Mouse (Mus musculus): ENCODE data around the gene Fxr2.

Gene Fxr2

GRCm38 (mm10) chr11:69632284-69633089 lies at the start of gene Fxr2:
Gene Fxr2, plus strand, starts transcription at chr11:69632990.
- DNase-seq (ENCODE audit: low spot score in 2 of 2): peak; percentile 100

- no peak for DNase-seq (ENCODE audit: low spot score in 2 of 2)
These were observed 48.8 kb upstream of the Fxr2 start for GRCm38 (mm10) chr11:69584008-69584407.

GRCm38 (mm10) chr11:69584937-69585336 lies 47.9 kb upstream of the Fxr2 start:
- no peak for DNase-seq (ENCODE audit: low spot score in 2 of 2)

- no peak for DNase-seq (ENCODE audit: low spot score in 2 of 2)
These were observed 47.0 kb upstream of the Fxr2 start for GRCm38 (mm10) chr11:69585718-69586325.

GRCm38 (mm10) chr11:69589207-69589834 lies 43.5 kb upstream of the Fxr2 start:
- no peak for DNase-seq (ENCODE audit: low spot score in 2 of 2)

- no peak for DNase-seq (ENCODE audit: low spot score in 2 of 2)
These were observed 42.2 kb upstream of the Fxr2 start for GRCm38 (mm10) chr11:69590622-69591021.

GRCm38 (mm10) chr11:69591424-69591823 lies 41.4 kb upstream of the Fxr2 start:
- no peak for DNase-seq (ENCODE audit: low spot score in 2 of 2)

GRCm38 (mm10) chr11:69591899-69592637 lies 40.7 kb upstream of the Fxr2 start:
- peak; percentile 66 to 76 for DNase-seq (ENCODE audit: low spot score in 2 of 2)

- DNase-seq (ENCODE audit: low spot score in 2 of 2): no peak
These were observed 40.0 kb upstream of the Fxr2 start for GRCm38 (mm10) chr11:69592799-69593198.

GRCm38 (mm10) chr11:69594853-69595252 lies 37.9 kb upstream of the Fxr2 start:
- DNase-seq (ENCODE audit: low spot score in 2 of 2): no peak

- no peak for DNase-seq (ENCODE audit: low spot score in 2 of 2)
These were observed 33.4 kb upstream of the Fxr2 start for GRCm38 (mm10) chr11:69599436-69599835.

GRCm38 (mm10) chr11:69600098-69600497 lies 32.7 kb upstream of the Fxr2 start:
- DNase-seq (ENCODE audit: low spot score in 2 of 2): peak in 1 of 2 experiments; percentile 76

- DNase-seq (ENCODE audit: low spot score in 2 of 2): no peak
These were observed 31.0 kb upstream of the Fxr2 start for GRCm38 (mm10) chr11:69601768-69602167.

GRCm38 (mm10) chr11:69603516-69603915 lies 29.3 kb upstream of the Fxr2 start:
- no peak for DNase-seq (ENCODE audit: low spot score in 2 of 2)

- DNase-seq (ENCODE audit: low spot score in 2 of 2): no peak
These were observed 28.4 kb upstream of the Fxr2 start for GRCm38 (mm10) chr11:69604347-69604746.

GRCm38 (mm10) chr11:69604795-69605664 lies 27.8 kb upstream of the Fxr2 start:
- DNase-seq (ENCODE audit: low spot score in 2 of 2): no peak

- peak; percentile 43 to 74 for DNase-seq (ENCODE audit: low spot score in 2 of 2)
These were observed 26.9 kb upstream of the Fxr2 start, which contains the start of gene Atp1b2 for GRCm38 (mm10) chr11:69605726-69606490. Gene Atp1b2, minus strand, starts transcription at chr11:69605942.

- DNase-seq (ENCODE audit: low spot score in 2 of 2): no peak
These were observed 26.3 kb upstream of the Fxr2 start for GRCm38 (mm10) chr11:69606491-69606795.

GRCm38 (mm10) chr11:69606832-69607231 lies 26.0 kb upstream of the Fxr2 start:
- no peak for DNase-seq (ENCODE audit: low spot score in 2 of 2)

GRCm38 (mm10) chr11:69608525-69608924 lies 24.3 kb upstream of the Fxr2 start:
- DNase-seq (ENCODE audit: low spot score in 2 of 2): no peak

All from left cerebral cortex, adult 9 months (tissue).